Mouse (Mus musculus) lung, adult 2 months (tissue): ENCODE data around the gene Lgr6.

ENCODE experiments used
- CTCF ChIP-seq: fragments of 200-500 bp; IDR thresholded peaks from 2 replicates; pipeline ENCODE4 v1.5.1; 2011; ENCODE audit warnings: mild to moderate bottlenecking, low read length, control low read depth; ENCODE audit not compliant: insufficient read depth
- POLR2A ChIP-seq: fragments of 200-500 bp; IDR thresholded peaks from 2 replicates; pipeline ENCODE4 v1.6.1; 2011; ENCODE audit warnings: low read depth, mild to moderate bottlenecking, control low read depth, low read length, borderline replicate concordance; ENCODE audit errors: extremely low read depth

- TF ChIP-seq CTCF (no peak), POLR2A (no peak)
Measured at GRCm38 (mm10) chr1:134994739-134995138, 110.3 kb downstream of the Lgr6 start.
